Comparison of ENCODE assay signal across 12 mouse cellular contexts in genomic region chr11:61871881-61872280, GRCm38 (mm10). TPM values are rescaled to one million over a fixed set of nuclear protein-coding genes. Genes with fewer than 3 reads are reported as not detected.
DNase-seq lines count a peak whose midpoint lies in the region.
"Had no signal": no experiment of that assay in that cellular context is flagged by ENCODE, and none has a peak within 500 bp of the region (broad histone marks: within the 10 kb centered on the region; RNA-seq: fewer than 3 reads in every experiment).

No protein-coding gene starts in this region.

- DNase-seq in adrenal gland, postnatal 14 days, result peak; percentile 45
- DNase-seq in adrenal gland, adult 2 months, result no peak
- peak; percentile 11 to 42 for DNase-seq in cerebellum, postnatal 10 days
- DNase-seq in cerebellum, adult 8-10 months, result no peak
- peak; percentile 18 for DNase-seq in ovary, postnatal 36 days (ENCODE audit: low spot score)
- no peak for DNase-seq in ovary, postnatal 14 days (ENCODE audit: low spot score)
- DNase-seq: cerebellum, adult 11 months; cerebellum, adult 18-20 months; cerebellum, adult 9-10 months; cerebellum, postnatal 14 days; cerebellum, postnatal 36 days; embryo, embryonic 11 days had no signal

RNA-seq across cellular contexts. Expression of gene Ulk2, which starts 17.0 kb away (rescaled TPM):
- 39.1 and 40.8 TPM in 2 replicates for total RNA-seq in adrenal gland, postnatal 14 days (2021)
- 10 to 100 TPM; 36.3 to 38.6 TPM for total RNA-seq in adrenal gland, adult 2 months (2021)
- polyA plus RNA-seq in adrenal gland, adult 2 months (2012; rRNA removed), result 44.1 and 50.9 TPM in 2 replicates

RNA-seq across cellular contexts. Expression of gene Akap10, which starts 58.2 kb away (rescaled TPM):
- total RNA-seq in adrenal gland, postnatal 14 days (2021), result 23.7 and 27.1 TPM in 2 replicates
- total RNA-seq in adrenal gland, adult 2 months (2021), result 10 to 100 TPM; 25.9 to 26.5 TPM
- 8.5 and 15.2 TPM in 2 replicates for polyA plus RNA-seq in adrenal gland, adult 2 months (2012; rRNA removed)

Comparison
In these comparisons a context has a peak if more than half of its experiments do, and no peak if none do; other contexts are left out.
1. DNase-seq: peak in adrenal gland, postnatal 14 days (single experiment), cerebellum, postnatal 10 days (2 of 2) and ovary, postnatal 36 days (single experiment); none in adrenal gland, adult 2 months (single experiment), cerebellum, adult 8-10 months (single experiment) and ovary, postnatal 14 days (single experiment).